Mouse (Mus musculus) spleen, adult 2 months (tissue): ENCODE data around the gene Med25.

Experiments
- CTCF ChIP-seq: fragments of 200-500 bp; IDR thresholded peaks from 2 replicates; pipeline ENCODE4 v1.5.1; 2011; ENCODE audit warnings: mild to moderate bottlenecking, inconsistent platforms; ENCODE audit not compliant: insufficient read depth, insufficient read length, insufficient replicate concordance; ENCODE audit errors: extremely low read depth
- POLR2A ChIP-seq: fragments of 200-500 bp; IDR thresholded peaks from 2 replicates; pipeline ENCODE4 v1.6.1; 2011; ENCODE audit warnings: low read depth, low read length, inconsistent platforms

DNA sequence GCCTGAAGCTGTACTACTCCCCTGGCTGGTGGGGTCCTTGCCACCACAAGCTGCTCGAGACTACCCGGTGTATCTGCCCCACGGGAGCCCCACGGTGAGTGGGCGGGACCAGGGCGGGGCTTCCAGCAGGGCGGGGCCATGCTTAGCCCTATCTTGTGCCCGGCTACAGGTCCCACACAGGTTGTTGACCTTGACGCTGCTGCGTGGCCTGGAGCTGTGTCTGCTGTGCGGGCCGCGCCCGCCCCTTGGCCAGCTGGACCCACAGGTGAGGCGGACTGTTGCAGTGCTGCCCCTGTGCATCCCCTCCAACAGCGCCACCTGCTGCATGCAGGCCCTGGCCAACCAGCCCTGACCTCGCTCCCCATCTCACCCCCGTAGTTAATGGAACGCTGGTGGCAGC lies 6.1 kb upstream of the Med25 start:
- TF ChIP-seq CTCF (no peak), POLR2A (no peak)
